Mouse (Mus musculus) small intestine, adult 10 weeks (tissue): ENCODE measurements around the gene Parp16. TPM values are rescaled to one million over a fixed set of nuclear protein-coding genes. Genes with fewer than 3 reads are reported as not detected.

Experiments used
- polyA plus RNA-seq: library from polyadenylated mRNA; stranded (reverse); fragments of 350-450 nt; fragmentation: Illumina TruSeq; extraction: RNeasy Lipid Tissue Mini Kit (QIAGEN cat#74804); gene quantifications from one replicate; pipeline ENCODE4 v1.2.3, GENCODE M21; 2014; ENCODE audit warnings: low replicate concordance

Gene Parp16
- polyA plus RNA-seq: 5.1 TPM

DNA sequence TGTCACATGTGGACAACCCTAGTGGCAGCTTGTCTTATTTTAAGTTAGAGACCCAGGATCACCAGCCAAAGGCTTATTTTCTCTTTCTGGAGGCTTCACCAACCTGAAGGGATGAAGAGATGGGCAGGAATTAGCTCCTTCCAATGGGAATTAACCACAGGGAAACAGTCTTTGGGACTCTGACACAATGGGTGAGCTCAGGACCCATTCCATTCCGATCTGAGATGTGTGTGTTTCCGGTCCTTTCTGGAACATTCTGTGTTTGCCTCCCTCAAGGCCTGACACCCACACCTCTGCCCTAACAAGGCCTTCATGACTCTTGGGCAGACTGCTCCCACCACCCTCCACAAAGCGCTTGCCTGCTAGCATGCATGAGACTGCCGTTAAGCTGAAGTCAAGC lies at the start of gene Parp16:
Gene Parp16, plus strand, starts transcription at position 301 of the 400 bp plus-strand sequence.

DNA sequence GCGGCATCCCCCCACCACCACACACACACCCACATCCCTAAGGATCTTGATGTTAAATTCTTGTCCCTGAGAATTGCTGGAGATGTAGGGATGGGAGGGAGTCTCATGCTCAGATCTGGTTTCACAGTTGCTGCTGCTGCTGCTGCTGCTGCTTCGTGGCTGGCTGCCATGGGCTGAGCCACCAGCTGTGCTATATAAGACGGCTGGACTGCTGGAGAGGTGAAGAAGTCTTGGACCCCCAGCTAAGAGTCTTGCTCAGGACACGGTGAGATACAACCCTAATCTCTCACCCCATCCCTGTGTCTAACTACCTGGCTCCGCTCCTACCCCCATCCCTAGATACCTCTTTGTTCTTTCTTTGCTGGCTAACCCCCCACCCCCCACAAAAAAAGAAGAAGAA lies 69.8 kb downstream of the Parp16 start, which contains the start of gene Cilp:
Gene Cilp, plus strand, starts transcription at position 222 of the 400 bp plus-strand sequence.

Other genes with a start within 250 kb of the Parp16 start
- not detected for gene Slc24a1, start 243.7 kb upstream of the Parp16 start, polyA plus RNA-seq
- 13.4 TPM for gene Ints14, start 234.4 kb upstream of the Parp16 start, polyA plus RNA-seq
- gene Hacd3, start 173.7 kb upstream of the Parp16 start, polyA plus RNA-seq: 78.4 TPM
- gene Dpp8, start 162.9 kb upstream of the Parp16 start, polyA plus RNA-seq: 115 TPM
- gene Igdcc4, start 93.9 kb upstream of the Parp16 start, polyA plus RNA-seq: 0.56 TPM
- gene Igdcc3, start 54.2 kb upstream of the Parp16 start, polyA plus RNA-seq: not detected
- gene Cilp, start 69.8 kb downstream of the Parp16 start, polyA plus RNA-seq: 0.89 TPM
- gene Clpx, start 98.9 kb downstream of the Parp16 start, polyA plus RNA-seq: 107 TPM
- gene Pdcd7, start 150.8 kb downstream of the Parp16 start, polyA plus RNA-seq: 5.3 TPM
- not detected for gene Ubap1l, start 165.7 kb downstream of the Parp16 start, polyA plus RNA-seq
- 0.15 TPM for gene Kbtbd13, start 196.3 kb downstream of the Parp16 start, polyA plus RNA-seq
- 0.52 TPM for gene Rasl12, start 203.2 kb downstream of the Parp16 start, polyA plus RNA-seq
- 126 TPM for gene Slc51b, start 227.6 kb downstream of the Parp16 start, polyA plus RNA-seq
- gene Mtfmt, start 240.4 kb downstream of the Parp16 start, polyA plus RNA-seq: 24.4 TPM